Mouse (Mus musculus) lung, embryonic 14.5 days (tissue): ENCODE data around the gene Fam189b. TPM values are rescaled to one million over a fixed set of nuclear protein-coding genes. Genes with fewer than 3 reads are reported as not detected.
"Not testable (repeated sequence)": the region's sequence is repeated elsewhere in the genome, so short reads cannot be mapped to it uniquely, and the experiment has no call there.

ENCODE experiments used
- ATAC-seq: fragments of 200-750 bp; cut with Nextera tagmentation; 2 replicates; pipeline ENCODE4 v1.8.0; 2017; ENCODE audit warnings: mild to moderate bottlenecking, moderate TSS enrichment, moderate library complexity; ENCODE audit not compliant: insufficient read depth
- DNase-seq: peaks from one replicate; pipeline ENCODE4 v3.0.0-alpha.2; 2015
- H3K27ac ChIP-seq: fragments of 300-500 bp; sonication (generic); 2 replicates; pipeline ENCODE4 v1.5.1; 2014; ENCODE audit warnings: low read depth, mild to moderate bottlenecking, moderate library complexity
- H3K27me3 ChIP-seq: fragments of 300-500 bp; sonication (generic); 2 replicates; pipeline ENCODE4 v1.6.1; 2014; ENCODE audit warnings: low read length, control low read depth; ENCODE audit not compliant: insufficient read depth
- H3K36me3 ChIP-seq: fragments of 300-500 bp; sonication (generic); 2 replicates; pipeline ENCODE4 v1.6.1; 2014; ENCODE audit warnings: control low read depth; ENCODE audit not compliant: insufficient read depth
- H3K4me1 ChIP-seq: fragments of 300-500 bp; sonication (generic); 2 replicates; pipeline ENCODE4 v1.6.1; 2014; ENCODE audit warnings: antibody characterized with exemption, control low read depth; ENCODE audit not compliant: insufficient read depth
- H3K4me2 ChIP-seq: fragments of 300-500 bp; sonication (generic); 2 replicates; pipeline ENCODE4 v1.6.1; 2014; ENCODE audit warnings: mild to moderate bottlenecking
- H3K4me3 ChIP-seq: fragments of 300-500 bp; sonication (generic); 2 replicates; pipeline ENCODE4 v1.5.1; 2014; ENCODE audit warnings: low read depth, low read length
- H3K9ac ChIP-seq: fragments of 300-500 bp; sonication (generic); 2 replicates; pipeline ENCODE4 v1.6.1; 2014
- H3K9me3 ChIP-seq: fragments of 300-500 bp; sonication (generic); 2 replicates; pipeline ENCODE4 v1.6.1; 2016; ENCODE audit warnings: low read depth, low read length, control low read depth
- CTCF ChIP-seq: IDR thresholded peaks from 2 replicates; pipeline ENCODE4 v1.5.1; 2016; ENCODE audit warnings: antibody characterized with exemption, low read depth
- WGBS: fragments of 180-500 bp; shearing (Covaris S2); extraction: QIAGEN DNeasy Blood & Tissue Kit; methylation state at CpG from one replicate; pipeline ENCODE4 v1.1.7; 2014; 5-methylcytosine and 5-hydroxymethylcytosine counted together
- polyA plus RNA-seq: library from polyadenylated mRNA; unstranded; fragments of >200 nt; fragmentation: Nextera tagmentation; extraction: Ambion mirVana; gene quantifications from 2 replicates; pipeline ENCODE4 v1.2.1, GENCODE M21; 2014

The Fam189b gene
- polyA plus RNA-seq, 1 experiment from 2014 or later: 19.4 TPM

GRCm38 (mm10) chr3:89159616-89160344 lies 23.2 kb upstream of the Fam189b start, which contains the start of gene Hcn3:
Gene Hcn3 (minus strand): TSS chr3:89160196.
- TF ChIP-seq CTCF: peak; percentile 52
- Histone ChIP-seq H3K4me3 (peak within 1 kb of the TSS; percentile 58), H3K27me3 (peaks cover 11% of the 10 kb centered on the region), H3K36me3 (no peaks in the 10 kb centered on the region), H3K27ac (no peak within 1 kb of the TSS), H3K4me1 (no peaks in the 10 kb centered on the region), H3K4me2 (peak within 1 kb of the TSS; percentile 96), H3K9ac (peak within 1 kb of the TSS; percentile 34), H3K9me3 (no peaks in the 10 kb centered on the region)
- WGBS: under 1% methylated on average over 64 of the region's 66 CpGs
- DNase-seq: peak; percentile 84
- ATAC-seq: peak; percentile 67

- H3K9ac ChIP-seq, H3K4me1 ChIP-seq, H3K9me3 ChIP-seq, DNase-seq, H3K4me3 ChIP-seq, H3K4me2 ChIP-seq, ATAC-seq, H3K27ac ChIP-seq, H3K36me3 ChIP-seq: not testable (repeated sequence)
- peaks cover 11% of the 10 kb centered on the region for H3K27me3 ChIP-seq
These were observed 21.7 kb upstream of the Fam189b start for GRCm38 (mm10) chr3:89161207-89161606.

DNA sequence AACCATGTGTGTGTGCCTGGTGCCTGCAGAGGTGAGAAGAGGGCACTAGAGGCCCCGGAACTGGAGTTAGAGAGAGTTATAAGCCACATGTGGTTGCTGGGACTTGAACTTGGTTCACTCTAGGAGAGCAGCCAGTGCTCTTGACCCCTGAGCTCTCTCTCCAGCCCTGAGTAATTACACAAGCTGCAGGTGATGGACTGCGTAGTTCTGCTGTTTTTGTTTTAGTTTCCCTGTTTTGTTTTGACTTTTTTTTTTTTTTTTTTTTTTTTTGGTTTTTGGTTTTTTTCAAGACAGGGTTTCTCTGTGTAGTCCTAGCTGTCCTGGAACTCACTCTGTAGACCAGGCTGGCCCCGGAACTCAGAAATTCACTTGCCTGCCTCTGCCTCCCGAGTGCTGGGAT lies 21.2 kb upstream of the Fam189b start:
- WGBS: 68% methylated on average over 4 of the region's 4 CpGs
- H3K4me2 ChIP-seq: no peak overlapping the region

GRCm38 (mm10) chr3:89163123-89163522 lies 19.8 kb upstream of the Fam189b start:
- H3K4me3 ChIP-seq: no peak overlapping the region
- peaks cover 20% of the 10 kb centered on the region for H3K36me3 ChIP-seq
- H3K9me3 ChIP-seq: no peaks in the 10 kb centered on the region
- H3K4me2 ChIP-seq: no peak overlapping the region
- no peak overlapping the region for H3K27ac ChIP-seq
- DNase-seq (no peak), ATAC-seq (no peak)
- peaks cover 10% of the 10 kb centered on the region for H3K27me3 ChIP-seq
- no peaks in the 10 kb centered on the region for H3K4me1 ChIP-seq
- WGBS: 81% methylated on average over 1 of the region's 1 CpGs
- H3K9ac ChIP-seq: no peak overlapping the region
- TF ChIP-seq CTCF: no peak

More for the DNA sequence above, 21.2 kb upstream of the Fam189b start:
- no peak overlapping the region for H3K4me3 ChIP-seq
- no peak for TF ChIP-seq CTCF
- no peak overlapping the region for H3K9ac ChIP-seq
- H3K4me1 ChIP-seq: no peaks in the 10 kb centered on the region
- peaks cover 11% of the 10 kb centered on the region for H3K27me3 ChIP-seq
- DNase-seq (no peak), ATAC-seq (no peak)
- H3K9me3 ChIP-seq: no peaks in the 10 kb centered on the region
- H3K27ac ChIP-seq: no peak overlapping the region
- H3K36me3 ChIP-seq: peaks cover 7% of the 10 kb centered on the region; the same call in 1 of the 2 replicates

DNA sequence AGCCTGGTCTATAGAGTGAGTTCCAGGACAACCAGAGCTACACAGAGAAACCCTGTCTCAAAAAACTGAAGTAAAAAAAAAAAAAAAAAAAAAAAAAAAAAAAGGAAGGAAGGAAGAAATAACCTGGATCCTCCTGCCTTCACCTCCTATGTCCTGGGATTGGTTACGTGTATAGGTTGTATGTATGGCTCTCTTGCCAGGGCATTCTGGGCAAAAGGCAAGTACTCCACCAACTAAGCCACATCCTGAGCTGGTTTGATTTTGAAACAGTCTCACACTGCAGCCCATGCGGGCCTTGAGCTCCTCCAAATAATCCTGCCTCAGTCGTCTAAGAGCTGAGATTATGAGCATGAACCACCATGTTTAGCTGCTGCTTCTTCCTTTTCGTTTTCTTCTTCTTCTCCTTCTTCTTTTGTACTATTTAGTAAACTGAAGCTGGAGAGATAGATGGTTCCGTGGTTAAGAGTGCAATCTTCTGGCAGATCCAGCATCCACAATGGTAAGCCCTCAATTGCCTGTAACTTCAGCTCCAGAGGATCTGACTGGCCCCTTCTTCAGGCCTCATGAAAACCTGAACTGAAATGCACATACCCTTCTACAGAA lies 19.2 kb upstream of the Fam189b start:
- peaks cover 26% of the 10 kb centered on the region for H3K36me3 ChIP-seq
- 71% methylated on average over 5 of the region's 5 CpGs for WGBS
- TF ChIP-seq CTCF: no peak
- ATAC-seq (no peak), DNase-seq (no peak)
- no peak overlapping the region for H3K27ac ChIP-seq
- H3K4me2 ChIP-seq: peak overlapping the region; percentile 66
- H3K9me3 ChIP-seq: no peaks in the 10 kb centered on the region
- H3K9ac ChIP-seq: peak overlapping the region; percentile 97
- H3K4me3 ChIP-seq: peak overlapping the region; percentile 93
- H3K4me1 ChIP-seq: no peaks in the 10 kb centered on the region
- peaks cover 3% of the 10 kb centered on the region for H3K27me3 ChIP-seq

DNA sequence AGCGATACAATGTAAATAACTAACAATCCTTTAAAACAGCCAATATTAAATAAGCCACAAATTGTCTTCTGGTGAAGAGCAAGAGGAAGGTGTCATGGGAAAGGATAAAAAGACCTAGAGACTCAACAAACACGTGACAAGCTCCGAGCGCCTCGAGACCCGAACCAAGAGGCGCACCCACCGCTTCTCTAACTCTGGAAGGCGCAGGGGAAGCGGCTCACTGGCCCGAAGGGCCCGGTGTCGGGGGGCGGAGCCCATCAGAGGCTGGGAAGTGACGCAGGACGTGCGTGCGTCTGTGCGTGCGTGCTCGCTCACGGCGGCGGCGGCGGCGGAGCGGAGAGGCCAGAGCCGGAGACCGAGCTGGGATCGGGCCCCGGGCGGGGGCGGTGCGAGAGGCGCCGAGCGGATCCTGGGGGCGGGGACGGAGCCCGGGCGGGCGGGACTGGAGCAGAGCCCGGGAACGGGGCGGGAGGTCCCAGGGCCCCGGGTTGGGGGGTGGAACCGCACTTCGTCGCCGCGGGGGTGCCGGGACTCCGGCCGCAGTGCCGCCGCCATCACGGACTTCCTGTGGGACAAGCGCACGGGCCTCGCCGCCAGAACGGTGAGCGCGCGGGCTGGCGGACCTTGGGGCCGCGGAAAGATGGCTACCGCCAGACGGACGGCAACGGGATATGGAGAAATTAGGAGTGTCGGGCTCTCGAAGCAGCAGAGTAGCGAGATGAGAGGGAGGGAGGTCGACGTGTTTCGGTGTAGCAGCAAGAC lies 18.3 kb upstream of the Fam189b start, which contains the start of gene Clk2:
TSS of gene Clk2 (plus strand) at position 290 of the 762 bp plus-strand sequence.
- peak within 1 kb of the TSS; percentile 98 for H3K27ac ChIP-seq

More for the DNA sequence above, 18.3 kb upstream of the Fam189b start, which contains the start of gene Clk2:
- no peaks in the 10 kb centered on the region for H3K9me3 ChIP-seq
- H3K9ac ChIP-seq: peak within 1 kb of the TSS; percentile 97
- TF ChIP-seq CTCF: no peak
- no peaks in the 10 kb centered on the region for H3K4me1 ChIP-seq
- peak within 1 kb of the TSS; percentile 66 for H3K4me2 ChIP-seq
- peak within 1 kb of the TSS; percentile 93 for H3K4me3 ChIP-seq
- ATAC-seq (peak; percentile 98), DNase-seq (peak; percentile 97)
- H3K36me3 ChIP-seq: peaks cover 35% of the 10 kb centered on the region
- WGBS: under 1% methylated on average over 76 of the region's 79 CpGs
- no peaks in the 10 kb centered on the region for H3K27me3 ChIP-seq
